Mouse (Mus musculus) MEL-GATA-1-ER (cell line): Measurements from ENCODE around the gene Hopx.
"Not testable (repeated sequence)": the region's sequence is repeated elsewhere in the genome, so short reads cannot be mapped to it uniquely, and the experiment has no call there.

ENCODE experiments used
- DNase-seq: peaks from one replicate; pipeline ENCODE4 v3.0.0-alpha.2; 2012; ENCODE audit warnings: low read depth; ENCODE audit errors: extremely low read depth

The Hopx gene

DNA sequence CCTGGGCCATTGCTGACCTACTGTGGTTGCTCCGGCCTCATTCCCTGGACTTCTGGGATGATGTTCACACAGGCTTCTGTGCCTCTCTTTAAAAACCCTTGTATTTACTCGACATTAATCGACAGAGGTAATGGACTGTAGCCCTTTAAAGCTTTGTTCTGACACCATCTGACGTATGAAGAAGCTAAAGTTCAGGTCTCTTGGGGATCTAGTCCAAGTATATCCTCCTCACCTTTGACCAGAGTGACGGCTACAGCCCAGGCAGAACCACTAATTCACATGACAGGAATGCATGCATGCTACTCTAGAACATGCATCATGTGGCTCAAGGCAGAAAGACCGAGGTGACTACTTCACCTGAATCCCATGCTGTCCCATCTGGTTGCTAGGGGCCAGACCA lies 14.2 kb downstream of the Hopx start:
- no peak for DNase-seq

- no peak for DNase-seq
These were observed 14.9 kb downstream of the Hopx start for GRCm38 (mm10) chr5:77099997-77100380.

DNA sequence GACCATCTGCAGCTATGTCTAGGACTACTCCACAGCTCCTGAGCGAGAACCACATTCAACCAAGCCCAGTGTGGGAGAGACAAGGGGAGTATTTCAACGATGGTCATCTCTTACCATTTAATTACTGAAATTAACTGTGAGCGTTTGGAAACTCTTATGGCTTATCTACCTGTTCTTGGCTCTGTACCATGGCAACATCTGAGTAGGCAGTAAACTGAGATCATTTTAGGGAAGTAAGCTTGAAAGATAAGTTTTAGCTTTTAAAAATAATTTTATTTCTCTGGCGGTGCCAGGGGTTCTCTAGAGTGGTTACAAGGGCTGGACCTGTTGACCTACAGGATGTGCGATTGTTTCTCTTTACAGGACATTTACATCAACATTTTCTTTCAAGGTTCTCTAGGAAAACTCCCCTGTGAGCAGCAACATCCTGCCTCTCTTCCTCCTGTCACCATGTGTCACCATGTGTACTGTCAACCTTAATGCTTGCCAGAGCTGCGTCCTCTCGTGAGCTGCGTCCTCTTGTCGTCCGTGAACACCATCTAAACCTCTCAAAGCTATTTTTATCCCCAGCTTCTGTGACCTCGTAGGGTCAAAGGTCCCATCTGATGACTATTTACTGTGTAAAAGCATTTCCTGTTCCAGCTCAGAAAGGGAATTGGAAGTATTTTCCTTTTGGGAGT lies 15.5 kb downstream of the Hopx start:
- peak; percentile 42 for DNase-seq

- no peak for DNase-seq
These were observed 16.0 kb downstream of the Hopx start for GRCm38 (mm10) chr5:77098874-77099273.

GRCm38 (mm10) chr5:77097686-77098085 lies 17.2 kb downstream of the Hopx start:
- DNase-seq, result no peak

GRCm38 (mm10) chr5:77096194-77096593 lies 18.7 kb downstream of the Hopx start:
- not testable (repeated sequence) for DNase-seq

DNA sequence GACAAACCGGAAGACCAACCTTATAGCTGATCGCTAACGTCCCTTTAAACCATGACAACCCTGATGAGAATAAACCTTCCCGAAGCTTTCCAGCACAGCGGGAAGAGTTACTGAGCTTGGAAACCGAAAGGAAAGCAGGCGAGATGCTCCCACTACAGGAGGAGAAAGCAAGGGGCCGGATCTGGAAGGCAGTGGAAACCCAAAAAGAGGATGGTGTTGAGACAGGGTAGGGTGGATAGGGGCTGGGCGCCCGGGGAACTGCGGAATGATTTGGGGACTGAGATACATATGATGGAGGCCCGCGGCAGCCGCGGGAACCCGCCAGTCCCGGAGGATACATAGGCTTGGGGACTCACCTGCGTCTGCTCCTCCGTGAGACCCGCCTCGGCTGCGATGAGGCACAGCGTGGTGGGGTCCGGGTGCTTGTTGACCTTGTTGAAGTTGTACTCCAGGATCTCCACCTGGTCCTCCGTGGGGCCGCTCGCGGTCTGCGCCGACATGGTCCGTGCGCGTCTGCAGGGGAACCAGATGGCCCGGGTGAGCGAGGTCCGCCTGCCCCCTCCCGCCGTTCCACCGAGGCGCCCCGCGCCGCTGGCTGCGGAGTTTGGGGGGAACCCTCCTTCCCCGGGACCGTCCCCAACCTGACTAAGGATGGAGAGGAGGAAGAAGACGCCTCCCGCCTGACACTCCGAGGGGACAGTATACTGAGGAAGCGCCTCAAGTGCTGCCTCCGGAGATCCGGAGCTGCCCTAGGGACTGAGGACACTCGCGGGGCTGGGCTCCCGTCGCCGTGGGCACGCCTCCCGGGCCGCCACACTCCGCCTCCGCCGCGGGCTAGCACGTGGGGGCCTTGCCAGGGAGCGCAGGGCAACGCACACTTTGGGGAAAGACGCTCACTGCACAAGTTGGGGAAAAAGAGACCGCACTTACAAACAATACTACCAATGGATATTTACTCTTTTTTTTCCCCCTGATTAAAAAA lies 20.1 kb downstream of the Hopx start:
- peak; percentile 40 for DNase-seq

DNA sequence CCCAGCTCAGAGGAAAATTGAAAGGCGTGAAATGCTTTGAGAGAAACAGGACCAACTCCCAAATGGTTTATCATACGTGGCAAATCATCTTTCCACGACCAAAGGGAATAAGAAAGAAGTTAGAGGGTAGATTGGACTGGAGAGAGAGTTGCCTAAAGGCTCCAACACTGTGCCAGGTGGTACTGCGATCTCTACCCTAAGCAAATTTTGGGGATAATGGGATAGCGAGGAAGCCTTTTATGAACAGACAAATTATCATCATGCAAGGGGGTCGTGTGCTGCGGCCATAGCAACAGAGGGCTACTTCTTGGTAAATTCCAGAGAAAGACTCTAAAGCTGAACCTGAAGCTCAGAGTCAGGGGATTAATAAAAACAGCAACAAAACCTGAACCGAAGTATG lies 21.0 kb downstream of the Hopx start:
- no peak for DNase-seq

GRCm38 (mm10) chr5:77092531-77092930 lies 22.4 kb downstream of the Hopx start:
- DNase-seq, result no peak

DNA sequence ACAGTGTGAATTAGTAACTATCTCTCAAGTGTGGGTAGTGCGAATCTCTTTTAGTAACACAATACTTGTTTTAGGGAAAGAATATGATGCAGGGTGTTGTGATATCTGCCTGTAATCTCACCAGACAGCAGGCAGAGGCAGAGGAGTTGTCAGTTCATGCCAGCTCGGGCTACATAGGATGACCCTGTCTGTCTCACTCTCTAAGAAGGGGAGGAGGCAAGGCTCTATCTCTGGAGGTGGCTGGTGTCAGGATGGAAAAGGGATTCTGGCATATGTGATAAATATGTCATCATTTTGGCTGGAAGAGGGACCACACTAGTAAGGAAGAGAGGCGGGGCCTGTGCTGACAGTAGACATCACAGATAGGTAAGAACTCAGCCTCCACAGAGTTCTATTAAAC lies 23.0 kb downstream of the Hopx start:
- no peak for DNase-seq

DNA sequence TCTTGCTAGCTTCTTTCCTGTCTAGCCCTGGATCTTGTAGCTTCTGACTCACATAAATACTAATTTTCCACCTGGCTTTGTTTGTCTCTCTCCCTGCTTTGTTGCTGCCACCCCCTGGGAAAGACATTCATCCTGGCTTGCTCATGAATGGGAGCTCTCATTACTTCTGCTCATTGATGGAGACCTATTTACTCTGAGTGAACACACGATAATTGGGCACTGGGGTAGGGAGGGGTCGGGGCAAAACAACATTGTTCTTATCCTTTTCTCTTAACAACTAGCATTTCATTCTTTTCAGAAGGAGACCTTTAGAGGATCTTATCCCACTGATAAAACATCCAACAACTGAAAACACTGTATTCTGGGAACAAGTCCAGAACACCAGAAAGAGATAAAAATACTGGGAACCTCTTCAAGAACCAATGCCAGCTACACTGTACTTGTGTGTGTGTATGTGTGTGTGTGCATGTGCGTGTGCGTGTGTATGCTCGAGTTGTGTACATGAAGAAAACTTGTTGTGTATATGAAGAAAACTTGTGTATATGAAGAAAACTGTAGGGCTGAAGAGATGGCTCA lies 24.3 kb downstream of the Hopx start:
- DNase-seq, result no peak

GRCm38 (mm10) chr5:77089901-77090300 lies 25.0 kb downstream of the Hopx start:
- DNase-seq, result no peak

GRCm38 (mm10) chr5:77089294-77089693 lies 25.6 kb downstream of the Hopx start:
- DNase-seq, result no peak

GRCm38 (mm10) chr5:77087122-77087521 lies 27.8 kb downstream of the Hopx start:
- DNase-seq, result no peak

- no peak for DNase-seq
These were observed 28.4 kb downstream of the Hopx start for GRCm38 (mm10) chr5:77086541-77086940.

DNA sequence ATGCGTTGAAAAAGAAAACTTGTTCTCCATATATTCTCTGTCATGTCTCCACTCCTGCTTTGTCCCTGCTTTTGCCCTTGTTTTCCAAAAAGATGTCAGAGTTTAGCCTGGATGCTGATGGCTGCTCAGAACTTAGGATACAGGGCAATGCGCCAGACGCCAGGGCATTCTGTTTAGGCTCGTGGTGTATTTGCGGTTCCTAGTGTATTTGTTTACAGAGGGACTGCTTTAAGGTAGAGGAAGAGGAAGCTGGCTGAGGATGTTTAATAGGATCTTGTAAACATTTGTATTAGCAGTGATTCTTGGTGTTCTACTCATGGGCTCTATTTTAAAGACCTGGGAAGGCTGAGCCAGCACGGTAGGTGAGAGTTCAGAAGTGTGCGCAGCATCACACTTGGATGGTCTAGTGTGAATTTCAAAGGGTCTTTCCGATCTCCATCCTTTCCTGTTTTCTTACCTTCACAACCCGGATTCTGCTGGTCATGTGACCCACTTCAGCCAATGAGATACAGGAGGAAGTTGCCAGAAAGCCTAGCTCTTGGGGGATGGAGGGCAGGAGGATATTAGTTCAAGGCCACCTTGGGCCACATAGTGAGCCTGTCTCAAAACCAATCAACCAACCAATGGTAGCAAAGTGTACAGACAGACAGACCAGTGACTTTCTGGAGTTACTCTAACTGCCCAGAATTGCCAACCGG lies 29.0 kb downstream of the Hopx start:
- no peak for DNase-seq

GRCm38 (mm10) chr5:77084418-77084817 lies 30.5 kb downstream of the Hopx start:
- no peak for DNase-seq

DNA sequence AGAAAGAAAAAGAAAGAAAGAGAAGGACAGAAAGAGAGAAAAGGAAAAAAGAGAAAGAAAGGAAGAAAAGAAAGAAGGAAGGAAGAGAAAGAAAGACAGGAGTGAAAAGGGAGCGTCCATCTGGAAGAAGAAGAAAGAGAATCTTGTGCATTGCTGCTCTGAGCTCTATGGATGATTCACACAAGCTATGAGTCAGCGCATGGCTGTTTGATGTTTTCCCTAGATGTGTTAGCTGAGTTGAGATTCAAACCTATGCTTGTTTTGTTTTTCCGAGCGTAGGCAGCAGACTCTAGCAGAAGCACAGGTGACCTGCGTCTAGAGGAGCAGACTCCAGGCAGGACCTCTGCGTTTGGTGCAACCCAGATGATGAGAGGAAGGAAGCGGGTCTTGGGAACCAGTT lies 32.2 kb downstream of the Hopx start:
- DNase-seq, result no peak

DNA sequence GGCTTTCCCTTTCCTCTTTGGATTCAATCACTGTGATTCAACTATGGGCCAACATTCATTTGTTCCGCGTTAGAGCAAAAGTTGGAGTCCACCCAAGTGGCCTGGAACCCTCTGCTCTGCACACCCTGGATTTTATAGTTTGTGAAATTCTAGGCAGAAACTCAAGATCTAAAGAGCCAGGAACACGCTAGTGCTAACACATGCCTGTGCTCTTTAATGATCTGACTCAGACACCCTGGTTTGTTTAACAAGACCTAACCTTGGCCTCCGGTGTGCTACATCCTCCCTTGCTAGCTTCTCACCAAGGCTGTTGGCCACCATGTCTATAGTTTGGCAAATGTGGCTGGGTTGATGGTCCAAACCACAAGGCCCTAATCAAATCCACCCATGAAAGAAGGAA lies 34.2 kb downstream of the Hopx start:
- DNase-seq, result no peak

- DNase-seq, result no peak
These were observed 39.0 kb downstream of the Hopx start for GRCm38 (mm10) chr5:77075951-77076350.

DNA sequence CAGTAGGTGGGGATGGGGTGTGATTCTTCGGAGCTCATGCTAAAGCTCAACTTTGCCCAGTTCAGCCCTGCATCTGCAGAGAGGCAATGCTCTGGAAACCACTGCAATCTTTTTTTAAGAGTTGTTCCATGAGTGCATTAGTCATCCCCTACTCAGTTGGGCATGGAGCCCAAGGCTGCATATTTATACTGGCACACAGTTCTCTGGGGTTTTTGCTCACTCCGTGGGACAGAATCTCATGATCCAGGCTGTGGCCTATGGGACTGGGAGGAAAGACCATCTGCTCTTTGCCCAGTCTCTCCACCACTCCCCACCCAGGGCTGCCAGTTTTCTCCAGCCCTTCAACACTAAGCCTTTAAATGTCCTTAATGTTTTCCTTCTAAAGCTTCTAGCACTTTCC lies 40.0 kb downstream of the Hopx start:
- DNase-seq, result no peak

- DNase-seq, result no peak
These were observed 41.1 kb downstream of the Hopx start for GRCm38 (mm10) chr5:77073794-77074193.
